Mouse (Mus musculus) ES-CJ7 (cell line): ENCODE results near the gene Aqr.
"Not testable (repeated sequence)": the region's sequence is repeated elsewhere in the genome, so short reads cannot be mapped to it uniquely, and the experiment has no call there.

Experiments
- DNase-seq: peaks from one replicate; pipeline ENCODE4 v3.0.0; 2011; ENCODE audit warnings: low read depth, low spot score

The Aqr gene

GRCm38 (mm10) chr2:114186924-114187323 is at the start of gene Aqr:
TSS of gene Aqr (minus strand) at chr2:114187024.
- not testable (repeated sequence) for DNase-seq

- DNase-seq = no peak
Measured at GRCm38 (mm10) chr2:114236566-114236965, 49.7 kb upstream of the Aqr start.

- DNase-seq = no peak
Measured at GRCm38 (mm10) chr2:114235584-114235983, 48.8 kb upstream of the Aqr start.

DNA sequence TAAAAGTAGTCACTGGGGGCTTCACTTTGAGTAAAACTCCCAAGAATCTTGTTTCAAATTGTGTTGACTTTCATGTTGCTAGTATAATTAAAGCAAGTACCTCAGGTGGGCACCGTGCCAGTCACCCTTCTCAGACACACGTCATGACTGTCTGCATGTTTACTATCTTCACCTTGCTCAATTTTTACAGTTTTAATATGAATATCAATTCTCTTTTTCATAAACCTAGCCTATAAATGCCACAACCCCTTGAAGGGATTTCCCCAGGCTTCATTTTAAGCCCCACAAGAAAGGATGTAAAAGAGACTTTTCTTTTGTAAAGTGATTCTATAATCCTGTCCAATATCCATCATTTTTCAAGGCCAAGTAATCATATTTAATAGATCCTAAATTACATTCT is 44.4 kb upstream of the Aqr start:
- no peak for DNase-seq

DNA sequence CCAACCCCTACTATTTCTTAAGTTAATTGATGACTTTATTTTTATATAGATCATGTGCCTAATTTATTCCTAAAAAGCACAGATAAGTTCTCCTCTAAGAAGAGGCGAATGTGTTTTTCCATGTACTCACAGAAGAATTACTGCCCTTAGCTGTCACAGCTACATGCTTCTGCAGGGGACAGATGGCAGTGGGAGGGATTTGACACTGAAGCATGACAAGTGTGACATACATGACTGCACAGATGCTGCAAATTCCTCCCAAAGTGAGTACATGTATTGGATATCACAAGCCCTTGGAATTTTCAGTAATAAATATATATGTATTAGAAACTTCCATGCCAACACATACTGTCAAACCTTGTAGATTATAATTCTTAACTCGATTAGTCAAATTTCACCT is 41.8 kb upstream of the Aqr start:
- no peak for DNase-seq

- no peak for DNase-seq
Measured at GRCm38 (mm10) chr2:114205036-114205435, 18.2 kb upstream of the Aqr start.

DNA sequence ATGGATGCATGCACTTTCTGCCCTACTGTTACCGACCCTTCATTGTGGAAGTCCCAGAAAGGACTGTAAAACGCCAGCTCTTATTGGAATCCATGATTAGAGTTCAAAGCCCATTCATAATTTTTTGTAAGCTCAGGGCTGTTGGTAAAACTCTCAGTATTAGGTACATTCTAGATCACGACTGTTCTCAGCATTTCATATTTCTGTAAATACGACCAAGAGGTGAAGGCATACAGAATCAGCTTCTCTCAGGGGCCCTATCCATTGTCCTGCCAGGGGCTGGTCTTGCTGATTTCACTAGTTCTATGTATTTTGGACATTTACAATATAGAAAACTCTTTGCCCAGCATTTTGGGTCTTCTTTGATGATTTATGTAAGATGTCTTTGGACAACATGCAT is 14.8 kb upstream of the Aqr start:
- no peak for DNase-seq

DNA sequence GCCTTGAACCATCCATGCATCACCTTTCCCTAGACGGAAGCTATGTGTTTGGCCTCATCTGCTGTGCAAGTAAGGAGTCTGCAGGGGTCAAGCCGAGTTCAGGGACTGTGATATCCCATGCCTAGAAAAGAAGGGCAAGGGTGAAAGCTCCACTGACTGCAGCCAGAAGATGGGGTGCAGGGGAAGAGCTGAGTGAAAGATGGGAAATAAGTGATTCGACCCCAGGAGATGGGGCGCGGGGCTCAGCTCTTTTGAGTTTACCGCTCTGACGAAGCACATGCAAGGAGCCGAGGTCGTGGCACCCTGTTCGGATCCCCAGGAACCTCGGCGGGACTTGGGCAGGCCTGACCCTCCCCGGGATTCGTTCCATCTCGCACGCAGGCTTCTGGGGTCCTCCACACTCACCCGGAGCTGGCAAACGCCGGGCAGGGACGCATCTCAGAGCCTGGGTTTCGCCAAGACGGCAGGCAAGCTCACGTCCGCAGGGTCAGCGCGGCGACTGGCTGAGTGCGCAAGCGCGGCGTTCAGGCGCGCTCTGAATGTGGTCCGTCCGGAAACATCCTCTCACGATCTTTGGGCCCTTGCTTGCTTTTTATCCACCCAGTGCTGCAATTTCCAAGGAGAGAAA is 14.2 kb upstream of the Aqr start, which contains the start of gene Zfp770:
Gene Zfp770 (minus strand): TSS at position 538 of the 628 bp plus-strand sequence.
- peak; percentile 86 for DNase-seq

- DNase-seq = no peak
Measured at GRCm38 (mm10) chr2:114196421-114196820, 9.6 kb upstream of the Aqr start.

DNA sequence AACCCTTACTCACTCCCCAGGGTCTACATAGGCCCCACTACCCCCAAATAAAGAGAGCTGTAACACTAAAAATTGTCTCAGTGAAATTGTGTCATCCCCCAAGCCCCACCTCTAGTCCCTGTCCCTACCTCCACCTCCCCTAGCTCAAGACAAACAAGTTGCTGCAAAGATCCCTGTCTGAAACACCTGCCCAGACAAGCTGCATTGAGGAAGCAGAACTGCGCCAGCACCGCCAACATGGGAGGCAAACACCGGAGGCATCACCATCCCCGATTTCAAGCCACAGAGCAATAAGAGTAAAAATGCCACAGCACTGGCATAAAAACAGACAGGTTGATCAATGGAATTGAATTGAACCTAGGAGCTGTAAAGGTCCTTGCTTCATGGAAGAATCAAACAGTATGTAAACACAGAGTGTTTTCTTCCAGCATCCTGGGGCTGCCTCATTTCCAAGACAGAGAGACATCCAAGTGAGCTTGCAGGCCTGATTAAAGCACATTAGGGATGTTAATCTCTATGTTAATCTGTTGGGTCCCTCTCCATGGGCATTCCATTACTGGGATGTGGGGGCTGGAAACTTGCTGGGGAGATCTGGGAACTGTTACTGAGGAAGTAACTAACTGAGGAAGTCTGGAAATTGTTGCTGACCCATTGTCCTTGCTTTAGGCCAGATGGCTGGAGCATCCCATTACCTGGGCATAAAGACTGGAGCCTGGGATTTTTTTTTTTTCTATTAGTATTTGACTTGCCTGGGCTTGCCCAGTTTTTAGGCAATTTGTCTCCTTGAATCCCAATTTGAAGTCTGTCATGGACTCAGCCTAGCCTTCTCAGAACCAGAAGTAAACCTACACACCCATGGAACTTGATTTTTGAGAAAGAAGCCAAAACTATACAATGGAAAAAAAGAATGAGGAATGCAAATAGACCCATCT is 8.8 kb downstream of the Aqr start:
- peak; percentile 76 for DNase-seq

GRCm38 (mm10) chr2:114174651-114175484 is 12.0 kb downstream of the Aqr start:
- DNase-seq = peak; percentile 90

DNA sequence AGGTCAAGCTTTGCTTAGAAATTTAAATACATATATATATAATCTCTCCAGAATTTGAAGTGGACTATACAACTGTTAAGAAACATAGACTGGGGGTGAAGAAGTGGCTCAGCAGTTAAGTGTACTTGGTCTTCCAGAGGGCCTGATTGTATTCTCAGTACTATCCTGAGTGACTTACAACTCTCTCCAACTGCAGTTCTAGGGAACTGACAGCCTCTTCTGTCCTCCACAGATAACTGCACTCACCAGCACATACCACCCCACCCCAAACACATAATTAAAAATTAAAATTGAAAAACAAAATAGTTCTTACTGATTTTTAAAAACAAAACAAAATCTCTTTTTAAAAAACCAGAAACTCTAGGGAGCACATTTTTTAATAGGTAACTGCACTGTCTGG is 13.6 kb downstream of the Aqr start:
- no peak for DNase-seq

DNA sequence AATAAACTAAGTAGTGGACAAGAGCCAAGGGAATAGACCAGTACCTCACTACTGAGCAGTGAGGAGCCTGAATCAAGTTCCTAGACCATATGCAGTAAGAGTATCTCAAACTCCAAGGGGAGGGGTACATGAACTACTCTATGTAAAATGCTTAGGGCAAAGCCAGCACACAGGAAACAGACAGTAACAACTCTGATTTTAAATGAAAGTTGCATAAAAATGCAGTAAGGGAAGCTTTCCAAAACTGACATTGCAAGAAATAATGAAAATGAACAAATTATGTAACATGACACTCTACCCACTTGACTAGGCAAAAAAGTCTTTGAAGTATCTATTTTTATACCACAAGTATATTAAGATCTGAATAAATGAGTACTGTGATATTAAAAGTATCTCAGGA is 19.0 kb downstream of the Aqr start:
- no peak for DNase-seq

- DNase-seq = no peak
Measured at GRCm38 (mm10) chr2:114161978-114162377, 24.8 kb downstream of the Aqr start.

- DNase-seq = no peak
Measured at GRCm38 (mm10) chr2:114157345-114157744, 29.5 kb downstream of the Aqr start.

GRCm38 (mm10) chr2:114156639-114157038 is 30.2 kb downstream of the Aqr start:
- no peak for DNase-seq

- no peak for DNase-seq
Measured at GRCm38 (mm10) chr2:114153247-114153646, 33.6 kb downstream of the Aqr start.

- DNase-seq = no peak
Measured at GRCm38 (mm10) chr2:114146864-114147458, 39.9 kb downstream of the Aqr start.

- peak; percentile 41 for DNase-seq
Measured at GRCm38 (mm10) chr2:114145315-114145801, 41.5 kb downstream of the Aqr start.

DNA sequence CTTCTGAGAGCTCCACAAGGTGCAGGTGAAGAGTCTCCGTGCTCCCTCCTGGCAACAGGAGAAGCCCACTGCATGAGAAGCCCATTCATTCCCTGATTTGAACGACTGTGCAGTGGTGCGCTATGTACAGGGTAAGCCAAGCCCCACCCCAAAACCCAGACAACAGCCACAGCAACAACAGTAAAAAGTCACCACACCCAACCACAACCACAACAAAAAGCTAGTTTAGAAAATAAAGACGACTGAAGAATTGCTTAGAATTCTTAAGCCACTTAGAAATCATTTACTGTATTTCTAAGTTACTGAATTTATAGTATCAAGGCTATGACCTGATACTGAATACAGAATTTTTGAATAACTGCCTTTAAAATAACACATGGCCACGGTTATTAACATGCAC is 41.9 kb downstream of the Aqr start:
- no peak for DNase-seq

GRCm38 (mm10) chr2:114143842-114144241 is 43.0 kb downstream of the Aqr start:
- no peak for DNase-seq
